Mouse (Mus musculus): ENCODE measurements at regions not wholly inside any gene's neighbourhood (a gene's known extent, or its start where the extent isn't known, plus 50 kb on each side); places are given as distances from the start of the nearest gene placed in this dataset.

- no peak for TF ChIP-seq CTCF (IDR thresholded peaks at IDR 0.05; ENCODE audit: borderline replicate concordance, control insufficient read depth, extremely low read depth, insufficient read depth, low read length, poor library complexity)
- TF ChIP-seq POLR2A (IDR thresholded peaks at IDR 0.05; ENCODE audit: control insufficient read depth, extremely low read depth, insufficient read depth, low read length, poor library complexity) = no peak
Measured at GRCm38 (mm10) chr16:93287520-93287919, 316.3 kb downstream of the Setd4 start.
